Mouse (Mus musculus): Measurements from ENCODE around the gene Cnnm2. TPM values are rescaled to one million over a fixed set of nuclear protein-coding genes. Genes with fewer than 3 reads are reported as not detected.

The Cnnm2 gene
- polyA plus RNA-seq, 1 experiment = 5.5 TPM

GRCm38 (mm10) chr19:46905383-46905782, 144.0 kb downstream of the Cnnm2 start:
- H3K36me3 ChIP-seq (ENCODE audit: control insufficient read depth, insufficient read depth, low read length) = peaks cover 3% of the 10 kb centered on the region
- no peak for DNase-seq (ENCODE audit: low read depth in 1 of 2, low spot score in 2 of 2)
- TF ChIP-seq CTCF (IDR thresholded peaks at IDR 0.05; ENCODE audit: extremely low read depth, insufficient read depth, insufficient read length, insufficient replicate concordance) (no peak), POLR2A (IDR thresholded peaks at IDR 0.05; ENCODE audit: low read depth, low read length) (no peak)
- H3K27me3 ChIP-seq (ENCODE audit: control insufficient read depth, insufficient read depth, low read length) = no peaks in the 10 kb centered on the region
- H3K4me1 ChIP-seq (ENCODE audit: control insufficient read depth, insufficient read depth, insufficient read length) = no peaks in the 10 kb centered on the region
- H3K27ac ChIP-seq (ENCODE audit: insufficient read depth, low read length) = no peak overlapping the region
- H3K4me3 ChIP-seq (ENCODE audit: extremely low read depth, insufficient read depth, insufficient read length) = no peak overlapping the region

GRCm38 (mm10) chr19:46905971-46906370, 144.6 kb downstream of the Cnnm2 start:
- 86% methylated on average over 4 of the region's 4 CpGs for WGBS
- H3K4me1 ChIP-seq (ENCODE audit: control insufficient read depth, insufficient read depth, insufficient read length) = no peaks in the 10 kb centered on the region
- H3K27ac ChIP-seq (ENCODE audit: insufficient read depth, low read length) = peak overlapping the region; percentile 15; the same call in 1 of the 2 replicates
- H3K27me3 ChIP-seq (ENCODE audit: control insufficient read depth, insufficient read depth, low read length) = no peaks in the 10 kb centered on the region
- peaks cover 3% of the 10 kb centered on the region for H3K36me3 ChIP-seq (ENCODE audit: control insufficient read depth, insufficient read depth, low read length)
- H3K4me3 ChIP-seq (ENCODE audit: extremely low read depth, insufficient read depth, insufficient read length) = no peak overlapping the region
- no peak for DNase-seq (ENCODE audit: low read depth in 1 of 2, low spot score in 2 of 2)
- TF ChIP-seq POLR2A (IDR thresholded peaks at IDR 0.05; ENCODE audit: low read depth, low read length) = no peak
- TF ChIP-seq CTCF (IDR thresholded peaks at IDR 0.05; ENCODE audit: extremely low read depth, insufficient read depth, insufficient read length, insufficient replicate concordance) = no peak

GRCm38 (mm10) chr19:46908207-46908606, 146.8 kb downstream of the Cnnm2 start:
- Histone ChIP-seq H3K27me3 (ENCODE audit: control insufficient read depth, insufficient read depth, low read length) (no peaks in the 10 kb centered on the region), H3K27ac (ENCODE audit: insufficient read depth, low read length) (no peak overlapping the region), H3K36me3 (ENCODE audit: control insufficient read depth, insufficient read depth, low read length) (peaks cover 3% of the 10 kb centered on the region), H3K4me1 (ENCODE audit: control insufficient read depth, insufficient read depth, insufficient read length) (no peaks in the 10 kb centered on the region), H3K4me3 (ENCODE audit: extremely low read depth, insufficient read depth, insufficient read length) (no peak overlapping the region)
- whole genome bisulfite sequencing = 94% methylated on average over 5 of the region's 5 CpGs
- no peak for TF ChIP-seq POLR2A (IDR thresholded peaks at IDR 0.05; ENCODE audit: low read depth, low read length)
- TF ChIP-seq CTCF (IDR thresholded peaks at IDR 0.05; ENCODE audit: extremely low read depth, insufficient read depth, insufficient read length, insufficient replicate concordance) = no peak
- DNase-seq (ENCODE audit: low read depth in 1 of 2, low spot score in 2 of 2) = no peak

GRCm38 (mm10) chr19:46908977-46909376, 147.6 kb downstream of the Cnnm2 start:
- H3K27me3 ChIP-seq (ENCODE audit: control insufficient read depth, insufficient read depth, low read length) = no peaks in the 10 kb centered on the region
- no peak for TF ChIP-seq POLR2A (IDR thresholded peaks at IDR 0.05; ENCODE audit: low read depth, low read length)
- no peak for TF ChIP-seq CTCF (IDR thresholded peaks at IDR 0.05; ENCODE audit: extremely low read depth, insufficient read depth, insufficient read length, insufficient replicate concordance)
- H3K27ac ChIP-seq (ENCODE audit: insufficient read depth, low read length) = no peak overlapping the region
- DNase-seq (ENCODE audit: low read depth in 1 of 2, low spot score in 2 of 2) = no peak
- no peak overlapping the region for H3K4me3 ChIP-seq (ENCODE audit: extremely low read depth, insufficient read depth, insufficient read length)
- H3K36me3 ChIP-seq (ENCODE audit: control insufficient read depth, insufficient read depth, low read length) = no peaks in the 10 kb centered on the region; the same call in 1 of the 2 replicates
- H3K4me1 ChIP-seq (ENCODE audit: control insufficient read depth, insufficient read depth, insufficient read length) = no peaks in the 10 kb centered on the region
- 93% methylated on average over 4 of the region's 4 CpGs for WGBS

- no peak overlapping the region for H3K4me3 ChIP-seq (ENCODE audit: extremely low read depth, insufficient read depth, insufficient read length)
- no peaks in the 10 kb centered on the region for H3K36me3 ChIP-seq (ENCODE audit: control insufficient read depth, insufficient read depth, low read length)
- no peaks in the 10 kb centered on the region for H3K4me1 ChIP-seq (ENCODE audit: control insufficient read depth, insufficient read depth, insufficient read length)
- H3K27me3 ChIP-seq (ENCODE audit: control insufficient read depth, insufficient read depth, low read length) = no peaks in the 10 kb centered on the region
- no peak for TF ChIP-seq CTCF (IDR thresholded peaks at IDR 0.05; ENCODE audit: extremely low read depth, insufficient read depth, insufficient read length, insufficient replicate concordance)
- no peak for TF ChIP-seq POLR2A (IDR thresholded peaks at IDR 0.05; ENCODE audit: low read depth, low read length)
- WGBS = 74% methylated on average over 3 of the region's 3 CpGs
- H3K27ac ChIP-seq (ENCODE audit: insufficient read depth, low read length) = no peak overlapping the region
- DNase-seq (ENCODE audit: low read depth in 1 of 2, low spot score in 2 of 2) = no peak
These were observed 150.1 kb downstream of the Cnnm2 start for GRCm38 (mm10) chr19:46911492-46911891.

DNA sequence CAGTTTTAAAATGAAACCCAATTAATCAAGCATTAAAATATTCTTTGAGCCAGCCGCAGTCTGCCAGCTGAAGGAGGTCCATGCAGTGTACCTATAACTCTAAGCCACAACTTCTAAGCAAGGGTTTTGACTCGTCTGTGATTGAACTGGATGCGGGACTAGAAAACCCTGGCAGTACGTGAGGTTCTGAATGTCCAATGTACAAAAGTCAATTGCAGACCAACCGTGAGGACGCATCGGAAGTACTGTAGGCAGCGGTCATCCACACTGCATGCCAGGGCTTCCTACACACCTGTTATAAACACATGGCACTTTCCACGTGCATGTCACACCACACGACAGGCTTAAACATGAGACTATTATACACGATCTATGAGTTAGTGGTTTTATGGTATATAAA, 152.2 kb downstream of the Cnnm2 start:
- no peak for DNase-seq (ENCODE audit: low read depth in 1 of 2, low spot score in 2 of 2)
- Histone ChIP-seq H3K36me3 (ENCODE audit: control insufficient read depth, insufficient read depth, low read length) (no peaks in the 10 kb centered on the region), H3K27me3 (ENCODE audit: control insufficient read depth, insufficient read depth, low read length) (no peaks in the 10 kb centered on the region), H3K4me1 (ENCODE audit: control insufficient read depth, insufficient read depth, insufficient read length) (no peaks in the 10 kb centered on the region), H3K4me3 (ENCODE audit: extremely low read depth, insufficient read depth, insufficient read length) (no peak overlapping the region), H3K27ac (ENCODE audit: insufficient read depth, low read length) (no peak overlapping the region)
- TF ChIP-seq CTCF (IDR thresholded peaks at IDR 0.05; ENCODE audit: extremely low read depth, insufficient read depth, insufficient read length, insufficient replicate concordance) (no peak), POLR2A (IDR thresholded peaks at IDR 0.05; ENCODE audit: low read depth, low read length) (no peak)
- 95% methylated on average over 11 of the region's 11 CpGs for WGBS

- TF ChIP-seq CTCF (IDR thresholded peaks at IDR 0.05; ENCODE audit: extremely low read depth, insufficient read depth, insufficient read length, insufficient replicate concordance) (no peak), POLR2A (IDR thresholded peaks at IDR 0.05; ENCODE audit: low read depth, low read length) (no peak)
- no peaks in the 10 kb centered on the region for H3K36me3 ChIP-seq (ENCODE audit: control insufficient read depth, insufficient read depth, low read length)
- H3K4me3 ChIP-seq (ENCODE audit: extremely low read depth, insufficient read depth, insufficient read length) = no peak overlapping the region
- no peaks in the 10 kb centered on the region for H3K4me1 ChIP-seq (ENCODE audit: control insufficient read depth, insufficient read depth, insufficient read length)
- no peaks in the 10 kb centered on the region for H3K27me3 ChIP-seq (ENCODE audit: control insufficient read depth, insufficient read depth, low read length)
- no peak overlapping the region for H3K27ac ChIP-seq (ENCODE audit: insufficient read depth, low read length)
- no peak for DNase-seq (ENCODE audit: low read depth in 1 of 2, low spot score in 2 of 2)
- WGBS = 87% methylated on average over 9 of the region's 9 CpGs
These were observed 154.1 kb downstream of the Cnnm2 start for GRCm38 (mm10) chr19:46915406-46916080.

Data from spleen, adult 2 months (tissue).